Comparison of ENCODE assay signal across 8 mouse cellular contexts in the genomic region with DNA sequence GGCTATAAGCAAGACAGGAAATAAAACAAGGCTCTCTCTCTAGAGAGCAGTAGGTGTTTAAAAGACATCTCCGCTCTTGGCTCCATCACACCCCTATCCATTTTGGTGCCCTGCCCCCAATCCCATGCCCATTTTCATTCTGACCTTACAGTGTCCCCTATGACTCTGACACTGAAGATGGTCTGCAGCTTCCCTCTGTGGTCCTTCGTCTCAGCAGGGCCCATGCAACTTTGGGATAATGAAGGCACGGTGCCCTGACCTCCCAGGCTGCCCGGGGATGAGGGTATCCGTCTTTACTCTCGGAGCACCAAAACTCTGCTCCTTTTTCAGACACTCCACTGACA. TPM values are rescaled to one million over a fixed set of nuclear protein-coding genes. Genes with fewer than 3 reads are reported as not detected.
DNase-seq lines count a peak whose midpoint lies in the region; ATAC-seq and TF ChIP-seq lines count a peak whose summit lies in the region.

No protein-coding gene starts in this region.

- H3K9me3 ChIP-seq in heart, embryonic 10.5 days: no peaks in the 10 kb centered on the region
- H3K9me3 ChIP-seq in neural tube, embryonic 12.5 days: no peaks in the 10 kb centered on the region
- H3K9me3 ChIP-seq in limb, embryonic 14.5 days (ENCODE audit: control insufficient read depth, low read length): no peaks in the 10 kb centered on the region

- H3K27me3 ChIP-seq in heart, embryonic 10.5 days (ENCODE audit: insufficient read depth, poor library complexity, severe bottlenecking): peaks cover 8% of the 10 kb centered on the region; the same call in 1 of the 2 replicates
- no peaks in the 10 kb centered on the region for H3K27me3 ChIP-seq in neural tube, embryonic 12.5 days (replicated peaks)
- no peaks in the 10 kb centered on the region for H3K27me3 ChIP-seq in limb, embryonic 14.5 days (ENCODE audit: control insufficient read depth, insufficient read depth, low read length)

- intact Hi-C loops in heart, postnatal 10 days (cut with DNase I): no loop called here
- intact Hi-C loops in left cerebral cortex, postnatal 10 days (cut with DNase I): no loop called here

- H3K36me3 ChIP-seq in heart, embryonic 10.5 days: 0 out of 2 replicates have a peak, but pooled peaks cover 2% of the 10 kb centered on the region
- no peaks in the 10 kb centered on the region for H3K36me3 ChIP-seq in neural tube, embryonic 12.5 days
- no peaks in the 10 kb centered on the region for H3K36me3 ChIP-seq in limb, embryonic 14.5 days (ENCODE audit: control insufficient read depth, insufficient read depth, low read length)

- DNase-seq in heart, embryonic 10.5 days (ENCODE audit: low spot score): no peak
- DNase-seq in heart, postnatal 10 days: no peak
- DNase-seq in neural tube, embryonic 10.5 days (ENCODE audit: extremely low spot score, low spot score): no peak
- DNase-seq in limb, embryonic 14.5 days (ENCODE audit: low spot score): no peak
- DNase-seq in left cerebral cortex, postnatal 10 days (ENCODE audit: extremely low spot score in 1 of 2, low spot score in 2 of 2): no peak
- DNase-seq in adrenal gland, postnatal 25 days: no peak
- DNase-seq in gastrocnemius, postnatal 4 days (ENCODE audit: low spot score in 2 of 2): no peak

- WGBS in heart, embryonic 10.5 days: 80% methylated on average over 6 of the region's 6 CpGs
- 80% methylated on average over 6 of the region's 6 CpGs for WGBS in neural tube, embryonic 12.5 days
- WGBS in limb, embryonic 14.5 days: 79% methylated on average over 6 of the region's 6 CpGs

- peak overlapping the region; percentile 81 for H3K4me2 ChIP-seq in neural tube, embryonic 12.5 days (replicated peaks)
- peak overlapping the region; percentile 73; the same call in 1 of the 2 replicates for H3K4me2 ChIP-seq in limb, embryonic 14.5 days (replicated peaks; ENCODE audit: low read depth, low read length, severe bottlenecking)

- 0 out of 2 replicates have a peak, but pooled peaks have one; percentile 5 for ATAC-seq in neural tube, embryonic 12.5 days (ENCODE audit: low FRiP score, low read depth)
- ATAC-seq in limb, embryonic 14.5 days (ENCODE audit: low FRiP score, low read depth): no peak

- TF ChIP-seq POLR2A in limb, embryonic 14.5 days (IDR thresholded peaks at IDR 0.05; ENCODE audit: borderline replicate concordance, extremely low read depth, insufficient read depth, insufficient read length): no peak

- no peak overlapping the region for H3K27ac ChIP-seq in heart, embryonic 10.5 days
- H3K27ac ChIP-seq in neural tube, embryonic 12.5 days: no peak overlapping the region
- H3K27ac ChIP-seq in limb, embryonic 14.5 days (replicated peaks; ENCODE audit: low read depth, low read length): no peak overlapping the region

- peaks cover 39% of the 10 kb centered on the region for H3K4me1 ChIP-seq in heart, embryonic 10.5 days
- peaks cover 6% of the 10 kb centered on the region; the same call in 1 of the 2 replicates for H3K4me1 ChIP-seq in neural tube, embryonic 12.5 days
- H3K4me1 ChIP-seq in limb, embryonic 14.5 days (ENCODE audit: control insufficient read depth, insufficient read depth, low read length): peaks cover 10% of the 10 kb centered on the region; the same call in 1 of the 2 replicates

- peak overlapping the region; percentile 85 for H3K4me3 ChIP-seq in heart, embryonic 10.5 days
- H3K4me3 ChIP-seq in neural tube, embryonic 12.5 days: no peak overlapping the region
- H3K4me3 ChIP-seq in limb, embryonic 14.5 days (replicated peaks; ENCODE audit: low read length): no peak overlapping the region; the same call in 1 of the 2 replicates

- no peak overlapping the region for H3K9ac ChIP-seq in neural tube, embryonic 12.5 days
- H3K9ac ChIP-seq in limb, embryonic 14.5 days (ENCODE audit: low read depth, low read length, severe bottlenecking): no peak overlapping the region

RNA-seq across cellular contexts. Expression of a gene that starts 0.7 kb away (rescaled TPM):
- polyA plus RNA-seq in heart, embryonic 10.5 days (2016; fragmentation: Nextera tagmentation; extraction: Ambion mirVana): 5.8 and 9.0 TPM in 2 replicates
- total RNA-seq in heart, postnatal 10 days (2021): 10 to 100 TPM; 41.9 to 45.6 TPM
- 3.3 and 4.0 TPM in 2 replicates for polyA plus RNA-seq in neural tube, embryonic 12.5 days (2016; fragmentation: Nextera tagmentation; extraction: Ambion mirVana)
- polyA plus RNA-seq in limb, embryonic 14.5 days (2012; rRNA removed): 22.6 and 30.1 TPM in 2 replicates
- polyA plus RNA-seq in limb, embryonic 14.5 days (2014; fragmentation: Nextera tagmentation; extraction: Ambion mirVana): 13.3 and 15.7 TPM in 2 replicates
- 10 to 100 TPM; 13.7 to 17.0 TPM for total RNA-seq in left cerebral cortex, postnatal 10 days (2021)
- 127 and 149 TPM in 2 replicates for total RNA-seq in adrenal gland, postnatal 25 days (2021)
- total RNA-seq in gastrocnemius, postnatal 4 days (2021): 10 to 100 TPM; 66.0 to 71.0 TPM

RNA-seq across cellular contexts. Expression of a gene that starts 54.7 kb away (rescaled TPM):
- 3.9 and 9.2 TPM in 2 replicates for polyA plus RNA-seq in heart, embryonic 10.5 days (2016; fragmentation: Nextera tagmentation; extraction: Ambion mirVana)
- 10 to 100 TPM; 34.3 to 56.2 TPM for total RNA-seq in heart, postnatal 10 days (2021)
- 17.3 and 19.1 TPM in 2 replicates for polyA plus RNA-seq in neural tube, embryonic 12.5 days (2016; fragmentation: Nextera tagmentation; extraction: Ambion mirVana)
- 19.4 and 21.9 TPM in 2 replicates for polyA plus RNA-seq in limb, embryonic 14.5 days (2012; rRNA removed)
- 18.0 and 18.8 TPM in 2 replicates for polyA plus RNA-seq in limb, embryonic 14.5 days (2014; fragmentation: Nextera tagmentation; extraction: Ambion mirVana)
- 10 to 100 TPM; 16.5 to 22.0 TPM for total RNA-seq in left cerebral cortex, postnatal 10 days (2021)
- 23.7 and 25.6 TPM in 2 replicates for total RNA-seq in adrenal gland, postnatal 25 days (2021)
- 10 to 100 TPM; 22.5 to 28.0 TPM for total RNA-seq in gastrocnemius, postnatal 4 days (2021)
